Mouse (Mus musculus): ENCODE results near the gene Tm6sf2.

DNA sequence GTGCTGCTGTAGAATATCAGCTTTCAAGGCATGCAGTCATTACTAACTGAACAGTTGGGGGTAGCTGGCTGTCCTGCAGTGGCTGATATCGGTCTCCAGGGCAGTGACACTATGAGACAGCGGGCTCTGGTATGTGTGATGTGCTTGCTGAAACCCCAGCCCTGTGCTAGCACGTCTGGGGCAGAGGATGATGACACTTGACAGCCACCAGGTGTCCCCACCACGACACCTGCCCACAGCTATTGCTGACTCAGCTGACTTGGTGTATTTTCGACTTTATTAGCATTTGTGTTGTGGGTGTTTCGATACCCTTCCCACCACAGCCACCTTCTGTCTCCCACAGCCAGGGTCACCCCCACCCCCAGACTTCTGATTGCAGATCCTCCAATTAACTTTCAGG is 31.8 kb downstream of the Tm6sf2 start:
- TF ChIP-seq POLR2A (IDR thresholded peaks at IDR 0.05; ENCODE audit: insufficient read length, low read depth) = no peak
- no peak for TF ChIP-seq MYOD1 (IDR thresholded peaks at IDR 0.05; ENCODE audit: control insufficient read depth in 1 of 3, insufficient read length in 2 of 3, low read depth in 2 of 3)
